In the genomic region with DNA sequence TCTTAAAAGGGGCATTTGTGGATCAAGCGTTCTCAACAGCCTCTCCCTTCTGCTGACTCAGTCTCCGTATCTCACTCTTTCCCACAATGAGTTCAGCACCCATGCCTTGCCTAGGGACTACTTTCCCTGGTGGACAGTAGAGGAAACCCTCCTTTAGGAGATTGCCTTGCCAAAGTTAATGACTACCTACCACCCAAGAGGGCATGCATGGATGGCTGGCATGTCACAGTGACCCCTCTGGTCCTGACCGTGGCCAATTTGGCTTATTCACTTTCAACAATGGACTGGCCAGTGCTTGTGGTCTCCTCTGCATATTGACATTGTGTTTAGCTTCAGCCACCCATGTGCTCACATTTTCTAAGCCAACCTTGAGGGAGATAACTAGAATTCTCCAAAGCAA, we compare ENCODE assay signal across 18 mouse cellular contexts.
"Had no signal": no experiment of that assay in that cellular context is flagged by ENCODE, and none has a peak within 500 bp of the region (broad histone marks: within the 10 kb centered on the region; RNA-seq: fewer than 3 reads in every experiment).

No protein-coding gene starts in this region.

- H3K9ac ChIP-seq: intestine, embryonic 15.5 days; limb, embryonic 13.5 days; liver, embryonic 14.5 days; liver, postnatal 0 days; lung, embryonic 14.5 days had no signal

- H3K9me3 ChIP-seq: intestine, embryonic 15.5 days; limb, embryonic 10.5 days; limb, embryonic 13.5 days had no signal

- H3K36me3 ChIP-seq: intestine, embryonic 15.5 days; limb, embryonic 10.5 days; limb, embryonic 13.5 days had no signal

- H3K4me3 ChIP-seq: intestine, embryonic 15.5 days; limb, embryonic 10.5 days; limb, embryonic 13.5 days had no signal

- H3K4me2 ChIP-seq: intestine, embryonic 15.5 days; limb, embryonic 13.5 days; lung, embryonic 14.5 days; midbrain, embryonic 11.5 days had no signal

- DNase-seq: liver, postnatal 0 days; lung, embryonic 14.5 days; midbrain, embryonic 14.5 days; right cerebral cortex, adult 18-20 months; right cerebral cortex, postnatal 14 days; right cerebral cortex, postnatal 4 days; thymus, adult 2 months; thymus, postnatal 14 days; thymus, postnatal 4 days had no signal

- H3K27me3 ChIP-seq: intestine, embryonic 15.5 days; limb, embryonic 13.5 days had no signal

- ATAC-seq: hindbrain, embryonic 16.5 days; intestine, embryonic 15.5 days; lung, postnatal 0 days had no signal

- H3K4me1 ChIP-seq: intestine, embryonic 15.5 days; limb, embryonic 10.5 days had no signal

- H3K27ac ChIP-seq: intestine, embryonic 15.5 days; limb, embryonic 10.5 days; limb, embryonic 13.5 days; liver, embryonic 14.5 days; macrophage; stomach, postnatal 0 days had no signal
